Mouse (Mus musculus) bone marrow macrophage, adult 2 months (primary cell): Measurements from ENCODE around the gene Cerk. TPM values are rescaled to one million over a fixed set of nuclear protein-coding genes. Genes with fewer than 3 reads are reported as not detected.
"Not testable (repeated sequence)": the region's sequence is repeated elsewhere in the genome, so short reads cannot be mapped to it uniquely, and the experiment has no call there.

ENCODE experiments used
- H3K27ac ChIP-seq: 2 replicates; pipeline ENCODE4 v1.5.1; 2012; ENCODE audit warnings: low read depth, low read length; ENCODE audit not compliant: insufficient read depth
- H3K4me1 ChIP-seq: 2 replicates; pipeline ENCODE4 v1.6.1; 2012; ENCODE audit warnings: low read length; ENCODE audit not compliant: control insufficient read depth, insufficient read depth
- H3K4me3 ChIP-seq: 2 replicates; pipeline ENCODE4 v1.5.1; 2012; ENCODE audit warnings: mild to moderate bottlenecking, low read length, moderate library complexity; ENCODE audit not compliant: insufficient read depth
- CTCF ChIP-seq: IDR thresholded peaks from 2 replicates; pipeline ENCODE4 v1.5.1; 2012; ENCODE audit warnings: low read depth, mild to moderate bottlenecking, low read length, moderate library complexity
- POLR2A ChIP-seq: IDR thresholded peaks from 2 replicates; pipeline ENCODE4 v1.6.1; 2012; ENCODE audit warnings: mild to moderate bottlenecking, low read depth, low read length, borderline replicate concordance
- polyA plus RNA-seq: library from polyadenylated mRNA; stranded (reverse); fragments of >200 nt; gene quantifications from 2 replicates; pipeline ENCODE4 v1.2.4, GENCODE M21; 2012; ENCODE audit not compliant: missing spikeins, insufficient read depth, insufficient read length

The Cerk gene
- polyA plus RNA-seq, 1 experiment = 111 TPM

GRCm38 (mm10) chr15:86226221-86226620 is 40.3 kb upstream of the Cerk start:
- no peak for TF ChIP-seq CTCF
- TF ChIP-seq POLR2A = no peak
- peak overlapping the region; percentile 94 for H3K27ac ChIP-seq
- H3K4me1 ChIP-seq = peaks cover 38% of the 10 kb centered on the region
- H3K4me3 ChIP-seq = no peak overlapping the region

- Histone ChIP-seq H3K4me1 (peaks cover 46% of the 10 kb centered on the region), H3K4me3 (peak overlapping the region; percentile 8; the same call in 1 of the 2 replicates), H3K27ac (peak overlapping the region; percentile 96)
- no peak for TF ChIP-seq CTCF
- no peak for TF ChIP-seq POLR2A
Observed at GRCm38 (mm10) chr15:86224972-86225551, 39.1 kb upstream of the Cerk start.

- not testable (repeated sequence) for H3K4me3 ChIP-seq, H3K27ac ChIP-seq
- peaks cover 63% of the 10 kb centered on the region for H3K4me1 ChIP-seq
Observed at GRCm38 (mm10) chr15:86221901-86222300, 36.0 kb upstream of the Cerk start.

GRCm38 (mm10) chr15:86221369-86221768 is 35.4 kb upstream of the Cerk start:
- Histone ChIP-seq H3K4me3 (no peak overlapping the region), H3K27ac (peak overlapping the region; percentile 83), H3K4me1 (peaks cover 61% of the 10 kb centered on the region)
- TF ChIP-seq POLR2A (no peak), CTCF (no peak)

- Histone ChIP-seq H3K4me1 (peaks cover 57% of the 10 kb centered on the region), H3K4me3 (peak overlapping the region; percentile 27), H3K27ac (peak overlapping the region; percentile 83)
- TF ChIP-seq CTCF (no peak), POLR2A (no peak)
Observed at GRCm38 (mm10) chr15:86220715-86221114, 34.8 kb upstream of the Cerk start.

GRCm38 (mm10) chr15:86220229-86220630 is 34.3 kb upstream of the Cerk start:
- H3K27ac ChIP-seq = peak overlapping the region; percentile 83
- H3K4me3 ChIP-seq = peak overlapping the region; percentile 27
- H3K4me1 ChIP-seq = peaks cover 52% of the 10 kb centered on the region
- TF ChIP-seq CTCF = no peak
- no peak for TF ChIP-seq POLR2A

GRCm38 (mm10) chr15:86219534-86220228 is 33.7 kb upstream of the Cerk start:
- Histone ChIP-seq H3K4me3 (no peak overlapping the region), H3K27ac (peak overlapping the region; percentile 83), H3K4me1 (peaks cover 52% of the 10 kb centered on the region)
- TF ChIP-seq CTCF (no peak), POLR2A (no peak)

GRCm38 (mm10) chr15:86216641-86217040 is 30.7 kb upstream of the Cerk start:
- not testable (repeated sequence) for H3K4me3 ChIP-seq
- H3K4me1 ChIP-seq = peaks cover 47% of the 10 kb centered on the region
- H3K27ac ChIP-seq = 0 out of 2 replicates have a peak overlapping the region, but pooled peaks have one; percentile 1

GRCm38 (mm10) chr15:86214549-86215201 is 28.7 kb upstream of the Cerk start:
- H3K4me1 ChIP-seq = peaks cover 48% of the 10 kb centered on the region
- peak overlapping the region; percentile 94 for H3K27ac ChIP-seq
- H3K4me3 ChIP-seq = peak overlapping the region; percentile 94
- TF ChIP-seq CTCF (no peak), POLR2A (0 out of 2 replicates have a peak, but pooled peaks have one; percentile 56)
